Mouse (Mus musculus) hindbrain, embryonic 12.5 days (tissue): ENCODE measurements around the gene Cspg4. TPM values are rescaled to one million over a fixed set of nuclear protein-coding genes. Genes with fewer than 3 reads are reported as not detected.

Experiments
- ATAC-seq: fragments of 200-750 bp; cut with Nextera tagmentation; 2 replicates; pipeline ENCODE4 v1.8.0; 2017; ENCODE audit warnings: moderate TSS enrichment; ENCODE audit not compliant: low FRiP score
- H3K27ac ChIP-seq: fragments of 300-500 bp; sonication (generic); 2 replicates; pipeline ENCODE4 v1.5.1; 2016; ENCODE audit warnings: mild to moderate bottlenecking
- H3K27me3 ChIP-seq: fragments of 300-500 bp; sonication (generic); 2 replicates; pipeline ENCODE4 v1.6.1; 2016; ENCODE audit warnings: mild to moderate bottlenecking
- H3K36me3 ChIP-seq: fragments of 300-500 bp; sonication (generic); 2 replicates; pipeline ENCODE4 v1.6.1; 2016; ENCODE audit warnings: mild to moderate bottlenecking
- H3K4me1 ChIP-seq: fragments of 300-500 bp; sonication (generic); 2 replicates; pipeline ENCODE4 v1.6.1; 2016
- H3K4me2 ChIP-seq: fragments of 300-500 bp; sonication (generic); replicated peaks from 2 replicates; pipeline ENCODE4 v1.6.1; 2016; ENCODE audit warnings: mild to moderate bottlenecking
- H3K4me3 ChIP-seq: fragments of 300-500 bp; sonication (generic); 2 replicates; pipeline ENCODE4 v1.5.1; 2016; ENCODE audit warnings: mild to moderate bottlenecking
- H3K9ac ChIP-seq: fragments of 300-500 bp; sonication (generic); 2 replicates; pipeline ENCODE4 v1.6.1; 2016; ENCODE audit warnings: mild to moderate bottlenecking, moderate library complexity
- H3K9me3 ChIP-seq: fragments of 300-500 bp; sonication (generic); replicated peaks from 2 replicates; pipeline ENCODE4 v1.6.1; 2016; ENCODE audit warnings: mild to moderate bottlenecking
- WGBS: fragments of 180-500 bp; shearing (Covaris S2); methylation state at CpG from one replicate; pipeline ENCODE4 v1.1.7; 2016; 5-methylcytosine and 5-hydroxymethylcytosine counted together
- polyA plus RNA-seq: library from polyadenylated mRNA; unstranded; fragments of >200 nt; fragmentation: Nextera tagmentation; extraction: Ambion mirVana; gene quantifications from 2 replicates; pipeline ENCODE4 v1.2.1, GENCODE M21; 2016

Gene Cspg4
- polyA plus RNA-seq, 1 experiment from 2014 or later, result 6.8 TPM

- Histone ChIP-seq H3K4me3 (no peak overlapping the region), H3K27me3 (no peaks in the 10 kb centered on the region), H3K4me1 (no peaks in the 10 kb centered on the region), H3K9me3 (no peaks in the 10 kb centered on the region), H3K4me2 (no peak overlapping the region), H3K9ac (no peak overlapping the region), H3K36me3 (peaks cover 37% of the 10 kb centered on the region), H3K27ac (no peak overlapping the region)
- no peak for ATAC-seq
- WGBS, result 69% methylated on average over 2 of the region's 2 CpGs
These were observed 52.3 kb downstream of the Cspg4 start for GRCm38 (mm10) chr9:56917131-56917530.

DNA sequence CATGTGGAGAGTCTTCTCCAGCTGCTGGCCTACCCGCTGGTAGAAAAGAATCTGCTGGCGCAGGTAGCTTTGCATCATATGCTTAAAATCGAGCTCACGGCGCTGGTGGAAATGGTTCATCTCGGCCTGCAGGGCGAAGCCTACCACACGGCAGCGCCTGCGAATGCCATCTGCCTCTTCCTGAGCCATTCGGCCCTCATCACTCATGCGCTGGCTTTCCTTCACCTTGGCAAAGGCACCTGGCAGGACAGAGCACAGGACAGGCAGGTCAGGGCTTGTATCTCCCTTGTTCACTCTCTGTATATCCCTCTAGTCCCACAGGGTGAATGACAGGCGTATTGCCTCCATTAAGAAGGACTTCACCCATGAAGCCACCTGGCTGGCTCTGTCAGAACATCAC, 53.6 kb downstream of the Cspg4 start:
- no peak for ATAC-seq
- H3K4me3 ChIP-seq, result no peak overlapping the region
- no peaks in the 10 kb centered on the region for H3K9me3 ChIP-seq
- WGBS, result 94% methylated on average over 13 of the region's 13 CpGs
- no peaks in the 10 kb centered on the region for H3K27me3 ChIP-seq
- H3K4me1 ChIP-seq, result peaks cover 6% of the 10 kb centered on the region
- H3K9ac ChIP-seq, result no peak overlapping the region
- no peak overlapping the region for H3K27ac ChIP-seq
- H3K4me2 ChIP-seq, result no peak overlapping the region
- H3K36me3 ChIP-seq, result peaks cover 37% of the 10 kb centered on the region

DNA sequence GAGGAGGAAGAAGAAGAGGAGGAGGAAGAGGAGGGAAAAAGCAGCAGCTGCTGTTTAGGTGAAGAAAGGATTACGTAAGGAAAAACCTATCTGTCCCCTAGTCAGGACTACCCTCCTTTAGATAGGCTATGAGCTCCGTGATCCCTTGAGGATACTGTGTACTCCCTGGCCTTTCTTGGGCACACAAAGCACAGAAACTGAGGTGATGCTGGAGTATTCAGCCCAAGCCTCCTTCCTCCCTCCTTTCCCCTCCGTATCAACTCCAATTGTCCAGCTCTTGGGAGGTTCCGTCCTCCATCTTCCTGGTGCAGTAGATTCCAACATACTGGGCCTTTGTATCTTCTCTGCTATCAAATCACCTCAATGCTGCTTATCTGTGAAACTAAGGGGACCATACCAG, 57.9 kb downstream of the Cspg4 start:
- H3K4me1 ChIP-seq, result peaks cover 47% of the 10 kb centered on the region
- no peak overlapping the region for H3K4me3 ChIP-seq
- no peak overlapping the region for H3K27ac ChIP-seq
- WGBS, result 86% methylated on average over 4 of the region's 4 CpGs
- peaks cover 24% of the 10 kb centered on the region; the same call in 1 of the 2 replicates for H3K36me3 ChIP-seq
- no peak overlapping the region for H3K4me2 ChIP-seq
- H3K9ac ChIP-seq, result no peak overlapping the region
- ATAC-seq, result no peak
- H3K9me3 ChIP-seq, result no peaks in the 10 kb centered on the region
- H3K27me3 ChIP-seq, result no peaks in the 10 kb centered on the region

DNA sequence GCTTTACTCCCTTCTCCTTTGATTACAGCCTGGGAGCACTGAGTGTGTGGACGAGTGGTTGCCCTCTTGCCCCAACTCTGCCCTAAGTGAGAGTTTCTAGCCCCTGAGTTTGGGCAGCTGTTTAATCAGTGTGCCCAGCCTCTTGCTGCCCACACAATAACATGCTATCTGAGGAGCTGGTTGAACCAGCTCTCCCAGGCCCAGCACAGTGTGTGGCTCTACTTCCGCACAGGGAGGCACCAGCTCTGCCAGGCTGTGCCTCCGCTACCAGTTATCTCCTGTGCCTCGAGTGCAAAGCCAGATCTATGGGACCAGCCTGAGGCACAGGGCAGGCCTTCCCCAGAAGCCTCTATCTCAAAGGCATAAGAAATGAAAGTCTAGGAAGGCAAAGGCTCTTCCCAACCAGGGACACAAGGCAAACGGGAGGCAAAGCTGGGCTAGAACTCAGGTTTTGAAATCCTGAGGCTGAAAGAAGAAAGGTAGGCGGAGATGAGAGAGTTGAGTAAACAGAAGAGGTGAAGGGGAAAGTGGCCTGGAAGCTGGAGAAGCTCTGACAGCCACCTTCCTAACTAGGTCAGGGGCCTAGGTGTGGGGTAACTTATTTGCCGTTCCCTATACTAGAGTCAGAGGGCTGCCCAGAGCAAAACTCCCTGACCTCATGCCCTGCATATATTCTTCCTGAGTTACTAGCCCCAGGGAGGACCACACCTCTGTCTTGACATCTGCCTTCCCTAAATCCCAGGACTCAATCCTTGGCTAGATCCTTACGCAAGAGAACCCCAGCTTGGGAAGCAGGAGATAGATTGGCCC, 59.2 kb downstream of the Cspg4 start:
- Histone ChIP-seq H3K4me1 (peaks cover 53% of the 10 kb centered on the region), H3K36me3 (0 out of 2 replicates have a peak, but pooled peaks cover 15% of the 10 kb centered on the region), H3K9me3 (no peaks in the 10 kb centered on the region), H3K27me3 (0 out of 2 replicates have a peak, but pooled peaks cover 4% of the 10 kb centered on the region), H3K4me2 (peak overlapping the region; percentile 81), H3K4me3 (peak overlapping the region; percentile 18; the same call in 1 of the 2 replicates), H3K27ac (no peak overlapping the region), H3K9ac (peak overlapping the region; percentile 33)
- WGBS, result 73% methylated on average over 8 of the region's 8 CpGs
- ATAC-seq, result no peak

GRCm38 (mm10) chr9:56924651-56925027, 59.8 kb downstream of the Cspg4 start:
- Histone ChIP-seq H3K4me1 (peaks cover 53% of the 10 kb centered on the region), H3K9ac (peak overlapping the region; percentile 2), H3K4me2 (peak overlapping the region; percentile 81), H3K36me3 (0 out of 2 replicates have a peak, but pooled peaks cover 15% of the 10 kb centered on the region), H3K27ac (no peak overlapping the region), H3K9me3 (no peaks in the 10 kb centered on the region), H3K4me3 (peak overlapping the region; percentile 18), H3K27me3 (0 out of 2 replicates have a peak, but pooled peaks cover 8% of the 10 kb centered on the region)
- 29% methylated on average over 7 of the region's 7 CpGs for WGBS
- ATAC-seq, result no peak

DNA sequence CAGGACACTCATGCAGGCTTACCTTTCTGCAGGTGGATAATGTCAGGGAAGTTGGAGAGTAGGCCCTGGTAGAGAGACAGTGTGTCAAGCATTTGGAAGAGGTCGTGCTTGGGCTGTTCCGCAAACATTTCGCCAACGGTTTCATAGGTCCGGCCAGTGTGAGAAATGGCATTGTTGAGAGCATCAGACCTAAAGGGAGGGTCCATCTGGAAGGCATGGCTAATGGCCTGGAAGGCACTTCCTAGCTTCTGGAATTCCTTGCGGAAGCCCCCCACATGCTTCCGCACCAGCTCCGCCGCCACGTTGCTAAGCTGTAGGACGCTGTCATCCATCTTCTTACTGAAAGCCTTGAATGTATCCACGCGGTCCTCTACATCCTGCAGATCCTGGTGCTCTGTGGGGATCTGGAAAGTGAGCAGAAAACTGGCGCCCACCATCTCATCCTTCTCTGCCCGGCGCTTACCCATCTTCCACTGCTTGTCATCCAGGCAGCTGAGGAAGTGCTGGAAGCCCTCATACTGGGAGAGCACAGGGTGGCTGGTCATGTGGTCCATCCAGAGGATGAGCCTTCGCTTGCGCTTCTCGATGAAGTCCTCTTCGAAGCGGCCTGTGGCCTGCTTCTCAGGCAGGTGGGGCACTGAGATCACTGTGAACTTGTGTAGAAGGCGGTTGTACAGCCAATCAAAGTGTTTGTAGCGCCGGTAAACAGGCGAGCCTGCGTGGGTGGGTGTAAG, 60.6 kb downstream of the Cspg4 start:
- 79% methylated on average over 26 of the region's 26 CpGs for WGBS
- H3K4me2 ChIP-seq, result peak overlapping the region; percentile 81
- H3K9me3 ChIP-seq, result no peaks in the 10 kb centered on the region
- H3K27me3 ChIP-seq, result 0 out of 2 replicates have a peak, but pooled peaks cover 8% of the 10 kb centered on the region
- peaks cover 53% of the 10 kb centered on the region for H3K4me1 ChIP-seq
- H3K9ac ChIP-seq, result peak overlapping the region; percentile 37; the same call in 1 of the 2 replicates
- ATAC-seq, result no peak
- no peak overlapping the region for H3K27ac ChIP-seq
- H3K4me3 ChIP-seq, result peak overlapping the region; percentile 18
- 0 out of 2 replicates have a peak, but pooled peaks cover 11% of the 10 kb centered on the region for H3K36me3 ChIP-seq

DNA sequence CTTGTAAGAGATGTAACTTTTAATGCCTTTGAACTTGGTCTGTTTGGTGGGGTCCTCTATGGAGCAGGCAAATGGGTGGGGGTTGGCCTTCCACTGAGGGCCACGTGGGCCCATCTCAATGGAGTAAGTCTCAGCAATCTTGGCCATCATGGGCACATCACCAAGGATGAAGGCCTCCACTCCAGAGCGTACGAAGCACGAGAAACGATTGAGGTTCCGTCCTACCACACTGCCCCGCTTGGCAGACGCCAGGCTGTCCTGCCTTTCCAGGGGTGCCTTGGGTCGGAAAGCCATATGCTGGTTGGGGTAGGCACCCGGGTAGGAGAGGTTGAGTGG, 61.2 kb downstream of the Cspg4 start:
- no peak overlapping the region for H3K4me3 ChIP-seq
- H3K9ac ChIP-seq, result no peak overlapping the region
- WGBS, result 92% methylated on average over 10 of the region's 10 CpGs
- H3K27ac ChIP-seq, result no peak overlapping the region
- H3K9me3 ChIP-seq, result no peaks in the 10 kb centered on the region
- no peak for ATAC-seq
- H3K4me2 ChIP-seq, result 0 out of 2 replicates have a peak overlapping the region, but pooled peaks have one; percentile 81
- peaks cover 53% of the 10 kb centered on the region for H3K4me1 ChIP-seq
- H3K27me3 ChIP-seq, result 0 out of 2 replicates have a peak, but pooled peaks cover 8% of the 10 kb centered on the region
- H3K36me3 ChIP-seq, result 0 out of 2 replicates have a peak, but pooled peaks cover 9% of the 10 kb centered on the region

DNA sequence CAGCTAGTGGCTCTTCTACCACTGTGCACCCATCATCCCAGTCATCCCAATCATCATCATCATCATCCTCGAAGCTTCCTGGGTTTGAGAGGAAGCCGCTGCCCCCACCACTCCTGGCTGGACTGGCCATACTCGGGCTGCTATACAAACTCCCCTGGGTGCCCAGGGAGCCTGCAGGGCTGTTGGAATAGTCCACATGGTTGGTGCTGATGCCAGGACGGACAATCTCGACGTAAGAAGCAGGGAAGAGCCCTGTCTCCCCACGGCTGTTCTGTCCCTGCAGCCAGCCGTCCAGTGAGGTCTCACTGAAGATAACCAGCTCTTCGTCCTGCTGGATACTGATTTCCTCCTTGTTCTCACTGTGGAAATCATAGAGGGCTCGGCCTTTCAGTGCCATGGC, 61.6 kb downstream of the Cspg4 start:
- WGBS, result 80% methylated on average over 10 of the region's 10 CpGs
- H3K9me3 ChIP-seq, result no peaks in the 10 kb centered on the region
- 0 out of 2 replicates have a peak, but pooled peaks cover 8% of the 10 kb centered on the region for H3K27me3 ChIP-seq
- H3K4me3 ChIP-seq, result peak overlapping the region; percentile 65
- peak overlapping the region; percentile 81 for H3K4me2 ChIP-seq
- no peak for ATAC-seq
- H3K9ac ChIP-seq, result no peak overlapping the region
- H3K36me3 ChIP-seq, result 0 out of 2 replicates have a peak, but pooled peaks cover 6% of the 10 kb centered on the region
- no peak overlapping the region for H3K27ac ChIP-seq
- H3K4me1 ChIP-seq, result peaks cover 53% of the 10 kb centered on the region

- Histone ChIP-seq H3K27ac (peak overlapping the region; percentile 88), H3K36me3 (no peaks in the 10 kb centered on the region), H3K9ac (peak overlapping the region; percentile 73), H3K4me1 (peaks cover 53% of the 10 kb centered on the region), H3K4me2 (peak overlapping the region; percentile 81), H3K9me3 (no peaks in the 10 kb centered on the region), H3K27me3 (0 out of 2 replicates have a peak, but pooled peaks cover 8% of the 10 kb centered on the region), H3K4me3 (peak overlapping the region; percentile 65)
- peak; percentile 26; the same call in 1 of the 2 replicates for ATAC-seq
- under 1% methylated on average over 35 of the region's 35 CpGs for WGBS
These were observed 62.6 kb downstream of the Cspg4 start for GRCm38 (mm10) chr9:56927191-56928012.

GRCm38 (mm10) chr9:56928041-56928811, 63.4 kb downstream of the Cspg4 start, which contains the start of gene Snx33:
Snx33 (minus strand) TSS chr9:56928371.
- H3K27ac ChIP-seq, result peak within 1 kb of the TSS; percentile 88
- peaks cover 49% of the 10 kb centered on the region for H3K4me1 ChIP-seq
- H3K27me3 ChIP-seq, result 0 out of 2 replicates have a peak, but pooled peaks cover 8% of the 10 kb centered on the region
- peak within 1 kb of the TSS; percentile 81 for H3K4me2 ChIP-seq
- no peaks in the 10 kb centered on the region for H3K36me3 ChIP-seq
- peak; percentile 75 for ATAC-seq
- peak within 1 kb of the TSS; percentile 65 for H3K4me3 ChIP-seq
- peak within 1 kb of the TSS; percentile 73 for H3K9ac ChIP-seq
- H3K9me3 ChIP-seq, result no peaks in the 10 kb centered on the region
- WGBS, result under 1% methylated on average over 49 of the region's 50 CpGs

DNA sequence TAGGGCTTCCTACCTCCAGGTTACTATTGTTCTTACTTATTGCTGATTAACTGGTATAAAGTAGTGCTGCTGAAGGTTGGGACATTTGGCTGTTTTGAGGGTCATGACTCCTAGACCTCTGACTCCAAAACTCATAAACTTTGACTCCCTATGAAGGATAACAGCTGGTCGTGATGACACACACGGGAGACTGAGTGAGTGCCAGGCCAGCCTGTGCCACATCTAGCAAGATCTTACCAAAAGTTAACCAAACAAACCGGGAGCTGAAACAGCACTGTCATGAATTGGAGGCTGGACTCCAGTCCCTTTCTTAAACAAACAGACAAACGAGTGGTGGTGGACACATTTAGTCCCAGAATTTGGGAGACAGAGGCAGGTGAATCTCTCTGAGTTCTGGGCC, 64.7 kb downstream of the Cspg4 start:
- H3K9me3 ChIP-seq, result no peaks in the 10 kb centered on the region
- H3K27ac ChIP-seq, result no peak overlapping the region
- H3K9ac ChIP-seq, result no peak overlapping the region
- 0 out of 2 replicates have a peak, but pooled peaks cover 8% of the 10 kb centered on the region for H3K27me3 ChIP-seq
- no peaks in the 10 kb centered on the region for H3K36me3 ChIP-seq
- no peak for ATAC-seq
- H3K4me3 ChIP-seq, result no peak overlapping the region
- WGBS, result 75% methylated on average over 4 of the region's 4 CpGs
- H3K4me1 ChIP-seq, result peaks cover 37% of the 10 kb centered on the region
- H3K4me2 ChIP-seq, result no peak overlapping the region
